Mouse (Mus musculus): ENCODE results near the gene Ptges3.
"Not testable (repeated sequence)": the region's sequence is repeated elsewhere in the genome, so short reads cannot be mapped to it uniquely, and the experiment has no call there.

Gene Ptges3

DNA sequence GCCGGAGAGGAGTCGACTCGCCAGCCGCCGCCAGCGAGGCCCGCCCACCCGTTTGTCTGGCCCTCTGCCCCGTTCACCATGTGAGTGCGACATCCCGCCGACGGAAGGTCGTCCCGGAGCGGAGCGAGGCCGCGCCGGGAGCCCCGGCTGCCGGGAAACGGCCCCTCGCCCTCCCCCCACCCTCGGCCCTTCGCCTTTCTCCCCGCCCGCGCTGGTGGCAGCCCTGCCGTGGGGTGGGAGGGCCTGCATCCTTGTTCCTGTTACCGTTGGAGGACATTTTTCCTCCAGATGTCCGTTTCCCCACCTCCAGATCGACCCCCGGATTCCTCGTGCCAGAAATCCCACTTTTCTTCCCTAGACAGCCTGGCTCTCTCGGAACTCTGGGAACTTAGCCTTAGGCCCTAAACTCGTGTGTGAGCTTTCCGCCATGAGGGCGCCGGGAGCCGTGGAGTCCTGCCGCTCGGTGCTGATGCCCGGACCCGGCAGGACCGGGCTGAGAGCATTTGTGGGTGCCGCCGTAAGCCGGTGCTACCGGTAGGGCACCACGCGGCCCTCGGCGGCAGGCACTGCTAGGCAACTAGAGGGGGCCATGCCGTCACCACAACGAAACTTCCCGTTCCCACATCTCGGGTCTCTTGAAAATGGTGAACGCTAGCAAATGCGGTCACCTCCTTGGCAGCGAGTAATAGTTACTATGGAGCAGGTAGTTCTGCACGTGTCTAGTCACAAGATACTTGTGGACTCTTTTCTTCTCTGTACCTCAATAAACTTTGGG is 640 bp downstream of the Ptges3 start:
- peak; percentile 70 for DNase-seq

DNA sequence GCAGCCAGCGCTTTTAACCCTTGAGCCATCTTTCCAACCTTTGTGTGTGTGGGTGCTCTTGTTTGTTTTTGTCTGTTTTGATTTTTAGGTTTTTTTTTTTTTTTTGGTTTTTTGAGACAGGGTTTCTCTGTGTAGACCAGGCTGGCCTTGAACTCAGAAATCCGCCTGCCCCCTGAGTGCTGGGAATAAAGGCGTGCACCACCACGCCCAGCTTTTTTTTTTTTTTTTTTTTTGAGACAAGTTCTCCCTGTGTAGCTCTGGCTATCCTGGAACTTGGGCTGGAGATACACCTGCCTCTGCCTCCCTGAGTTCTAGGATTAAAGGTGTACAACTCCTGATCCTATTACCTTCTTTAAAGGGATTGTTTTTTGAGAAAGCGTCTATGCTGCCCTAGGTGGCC is 2.4 kb downstream of the Ptges3 start:
- DNase-seq, result no peak

GRCm38 (mm10) chr10:128062221-128062989 is 3.7 kb downstream of the Ptges3 start:
- DNase-seq, result no peak

DNA sequence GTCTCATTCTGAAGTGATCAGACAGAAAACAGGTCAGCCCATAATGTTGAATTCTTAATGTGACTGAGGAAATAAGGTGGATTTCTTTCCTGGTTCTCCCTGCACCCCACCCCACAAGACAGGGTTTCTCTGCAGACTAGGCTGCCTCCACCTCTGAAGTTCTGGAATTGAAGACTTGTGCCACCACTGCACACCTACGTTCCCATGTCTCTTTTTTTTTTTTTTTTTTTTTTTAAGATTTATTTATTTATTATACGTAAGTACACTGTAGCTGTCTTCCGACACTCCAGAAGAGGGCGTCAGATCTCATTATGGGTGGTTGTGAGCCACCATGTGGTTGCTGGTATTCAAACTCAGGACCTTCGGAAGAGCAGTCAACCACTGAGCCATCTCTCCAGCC is 7.3 kb downstream of the Ptges3 start:
- no peak for DNase-seq

GRCm38 (mm10) chr10:128069201-128069600 is 10.4 kb downstream of the Ptges3 start:
- no peak for DNase-seq

- not testable (repeated sequence) for DNase-seq
Measured at GRCm38 (mm10) chr10:128070432-128070831, 11.7 kb downstream of the Ptges3 start.

GRCm38 (mm10) chr10:128078269-128078668 is 19.5 kb downstream of the Ptges3 start:
- not testable (repeated sequence) for DNase-seq

DNA sequence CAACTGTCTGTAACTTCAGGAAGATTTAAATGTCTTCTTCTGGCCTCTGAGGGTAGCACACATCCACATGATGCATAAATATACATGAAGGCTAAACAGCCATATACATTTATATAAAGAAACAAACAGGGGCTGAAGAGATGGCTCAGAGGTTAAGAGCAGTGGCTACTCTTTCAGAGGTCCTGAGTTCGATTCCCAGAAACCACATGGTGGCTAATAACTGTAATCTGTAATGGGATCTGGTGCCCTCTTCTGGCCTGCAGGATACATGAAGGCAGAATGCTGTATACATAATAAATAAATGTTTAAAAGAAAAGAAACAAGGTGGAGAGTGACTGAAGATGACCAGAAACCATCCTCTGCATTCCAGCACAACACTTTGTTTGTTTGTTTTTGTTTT is 21.7 kb downstream of the Ptges3 start:
- DNase-seq, result peak; percentile 38

GRCm38 (mm10) chr10:128081807-128082476 is 23.2 kb downstream of the Ptges3 start:
- DNase-seq, result no peak

- DNase-seq, result no peak
Measured at GRCm38 (mm10) chr10:128082477-128082808, 23.7 kb downstream of the Ptges3 start.

GRCm38 (mm10) chr10:128082880-128083421 is 24.2 kb downstream of the Ptges3 start, which contains the start of gene Atp5b:
Gene Atp5b, plus strand, starts transcription at chr10:128083273.
- DNase-seq, result peak; percentile 98

- DNase-seq, result peak; percentile 40
Measured at GRCm38 (mm10) chr10:128083688-128084087, 24.9 kb downstream of the Ptges3 start.

- no peak for DNase-seq
Measured at GRCm38 (mm10) chr10:128084160-128084559, 25.4 kb downstream of the Ptges3 start.

GRCm38 (mm10) chr10:128086391-128086790 is 27.6 kb downstream of the Ptges3 start:
- peak; percentile 50 for DNase-seq

- not testable (repeated sequence) for DNase-seq
Measured at GRCm38 (mm10) chr10:128087216-128087615, 28.5 kb downstream of the Ptges3 start.

- DNase-seq, result no peak
Measured at GRCm38 (mm10) chr10:128088181-128088580, 29.4 kb downstream of the Ptges3 start.

GRCm38 (mm10) chr10:128089842-128090241 is 31.1 kb downstream of the Ptges3 start:
- no peak for DNase-seq

DNA sequence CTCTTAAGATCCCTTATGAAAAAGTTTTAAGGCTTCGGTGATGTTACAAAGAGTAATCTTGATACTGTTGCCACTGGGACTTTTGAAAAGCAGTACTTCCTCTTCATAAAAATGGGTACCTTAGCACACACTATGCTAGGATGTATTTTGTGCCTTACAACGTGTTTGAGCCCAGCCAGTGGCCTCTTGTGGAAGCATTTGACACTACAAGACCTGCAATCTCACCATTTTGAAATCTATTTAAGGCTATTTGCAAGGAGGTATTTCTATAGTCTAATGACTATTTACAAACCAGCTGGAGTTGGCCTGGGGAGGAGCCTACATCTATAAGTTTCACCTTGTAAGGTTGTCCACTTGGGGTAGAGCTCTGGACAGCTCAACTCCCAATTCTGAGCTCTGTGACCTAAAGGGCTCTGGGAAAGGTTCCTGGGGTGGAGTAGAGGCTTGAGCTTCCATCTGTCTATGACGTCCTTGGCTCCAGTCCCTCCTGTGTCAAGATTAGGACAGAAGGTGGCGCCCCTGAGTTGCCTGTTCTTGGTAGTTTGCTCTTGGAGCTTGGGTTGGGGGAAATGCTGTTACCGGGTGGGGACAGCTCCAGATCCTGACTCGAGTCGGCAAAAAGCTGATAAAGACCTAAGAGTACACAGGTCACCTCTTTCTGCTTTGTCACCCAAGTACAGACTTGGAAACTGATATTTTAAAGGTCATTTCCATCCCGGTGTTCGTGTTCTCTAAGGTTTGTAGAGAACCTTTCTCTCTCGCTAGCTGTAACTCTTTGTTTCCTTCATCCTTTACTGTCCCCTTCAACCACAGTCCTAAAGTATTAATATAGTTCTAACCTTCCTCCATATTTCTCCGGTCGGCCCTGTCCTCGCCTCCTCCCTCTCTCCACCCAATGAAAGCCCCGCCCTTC is 32.2 kb downstream of the Ptges3 start:
- DNase-seq, result peak; percentile 92

DNA sequence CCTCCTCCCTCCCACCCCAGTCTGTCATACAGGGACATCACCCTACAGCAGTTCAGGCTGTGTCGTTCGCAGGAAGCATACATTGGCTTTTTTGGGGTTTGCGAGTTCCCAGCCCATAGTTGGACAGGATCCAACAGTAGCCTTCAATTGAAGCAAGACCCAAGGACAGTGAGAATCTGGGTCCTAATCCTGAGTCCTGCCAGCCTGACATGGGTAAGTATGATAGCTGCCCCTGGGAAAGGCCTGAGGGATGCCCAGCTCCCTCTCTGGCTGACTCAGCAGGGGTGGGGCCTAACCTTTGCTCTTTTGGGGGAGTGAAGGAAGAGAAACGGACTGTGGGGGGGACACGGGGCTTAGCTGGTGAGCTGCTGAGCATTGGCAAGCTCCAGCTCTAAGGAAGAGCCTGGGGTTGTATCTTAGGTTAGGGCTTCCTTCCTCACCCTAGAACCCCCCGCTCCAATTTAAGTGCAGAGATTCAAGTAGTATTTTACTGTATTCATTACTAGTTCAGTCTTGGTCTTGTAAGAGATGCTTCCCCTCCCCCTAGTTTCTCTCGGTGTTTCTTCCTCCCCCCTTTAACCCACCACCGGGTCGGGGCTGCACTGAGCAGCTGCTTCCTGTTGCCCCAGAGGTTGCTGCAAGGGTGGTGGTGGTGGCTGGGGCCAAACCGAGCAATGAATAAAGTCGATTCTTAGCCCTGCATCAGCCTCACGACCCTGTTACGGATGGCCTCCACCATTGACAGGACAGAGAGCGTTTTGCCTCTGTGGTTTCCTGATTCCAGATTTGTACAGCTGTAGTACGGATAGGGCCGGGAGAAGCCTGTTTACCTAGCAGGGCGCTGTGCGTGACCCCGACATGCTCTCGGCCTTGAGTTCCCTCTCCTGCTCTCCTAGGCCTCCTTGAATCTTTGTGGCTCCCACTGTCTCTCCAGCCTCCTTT is 33.1 kb downstream of the Ptges3 start, which contains the start of gene Baz2a:
Gene Baz2a (plus strand): TSS at position 14 of the 942 bp plus-strand sequence.
- peak; percentile 77 for DNase-seq

All from kidney, postnatal 10 days (tissue).